In the genomic region with DNA sequence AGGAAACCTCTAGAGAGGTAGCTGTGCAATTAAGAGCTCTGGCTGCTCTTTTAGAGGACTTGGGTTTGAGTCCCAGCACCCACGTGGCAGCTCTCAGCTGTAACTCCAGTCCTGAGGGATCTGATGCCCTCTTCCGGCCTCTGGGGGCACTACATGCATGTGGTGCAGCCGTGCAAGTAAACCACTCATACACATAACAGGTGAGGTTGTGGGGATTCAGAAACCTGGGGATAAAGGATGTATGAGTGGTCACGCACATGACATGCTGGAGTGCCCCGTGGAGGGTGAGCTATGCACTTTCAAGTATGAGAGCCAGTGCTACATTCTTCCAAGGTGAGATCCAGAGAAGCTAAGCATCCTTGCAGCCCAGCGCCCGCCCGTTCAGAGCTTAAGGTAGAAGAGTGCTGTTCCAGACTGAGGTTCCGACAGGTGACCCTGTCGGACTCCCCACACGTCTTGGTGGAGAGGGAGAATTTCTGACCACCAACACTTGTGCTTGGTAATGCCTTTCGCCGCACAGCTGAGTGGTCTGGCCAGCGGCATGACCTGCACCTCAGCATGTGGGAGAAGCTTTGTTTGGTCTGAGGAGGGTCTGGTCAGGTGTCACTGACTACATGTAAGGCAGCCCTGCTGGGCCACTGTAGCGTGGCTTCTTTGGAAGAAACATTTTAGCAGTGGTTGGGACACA, we compare ENCODE assay signal across 24 mouse cellular contexts. TPM values are rescaled to one million over a fixed set of nuclear protein-coding genes. Genes with fewer than 3 reads are reported as not detected.
DNase-seq lines count a peak whose midpoint lies in the region; ATAC-seq and TF ChIP-seq lines count a peak whose summit lies in the region.
"Had no signal": no experiment of that assay in that cellular context is flagged by ENCODE, and none has a peak within 500 bp of the region (broad histone marks: within the 10 kb centered on the region; RNA-seq: fewer than 3 reads in every experiment).

No protein-coding gene starts in this region.

- DNase-seq in forebrain, postnatal 0 days, result no peak
- no peak for DNase-seq in kidney, postnatal 0 days (ENCODE audit: low spot score)
- DNase-seq in kidney, adult 11 months, result no peak
- DNase-seq in R1 (ENCODE audit: low read depth, low spot score), result peak; percentile 88
- no peak for DNase-seq in midbrain, embryonic 10.5 days (ENCODE audit: low spot score)
- DNase-seq in cerebellum, adult 18-20 months, result no peak
- DNase-seq: adrenal gland, postnatal 25 days; cerebellum, adult 9-10 months; heart, postnatal 10 days; kidney, adult 8-10 months; kidney, postnatal 36 days; layer of hippocampus, adult 9-11 months; left cerebral cortex, postnatal 4 days; lung, adult 18-20 months; lung, postnatal 14 days; midbrain, embryonic 14.5 days had no signal

- H3K9me3 ChIP-seq in forebrain, postnatal 0 days (ENCODE audit: low read length), result no peaks in the 10 kb centered on the region
- no peaks in the 10 kb centered on the region for H3K9me3 ChIP-seq in forebrain, embryonic 15.5 days
- no peaks in the 10 kb centered on the region for H3K9me3 ChIP-seq in kidney, postnatal 0 days (replicated peaks; ENCODE audit: low read length)
- H3K9me3 ChIP-seq in E14TG2a.4 (ENCODE audit: low read length), result no peaks in the 10 kb centered on the region
- H3K9me3 ChIP-seq in midbrain, embryonic 10.5 days (replicated peaks), result no peaks in the 10 kb centered on the region
- H3K9me3 ChIP-seq: embryonic facial prominence, embryonic 15.5 days; G1E; heart, embryonic 12.5 days; limb, embryonic 15.5 days had no signal

- no peak for ATAC-seq in forebrain, postnatal 0 days
- ATAC-seq in forebrain, embryonic 15.5 days (replicated peaks), result no peak
- no peak for ATAC-seq in kidney, postnatal 0 days (replicated peaks; ENCODE audit: low FRiP score, low read depth)
- ATAC-seq: forebrain, embryonic 16.5 days had no signal

- 94% methylated on average over 15 of the region's 15 CpGs for WGBS in forebrain, postnatal 0 days
- WGBS in forebrain, embryonic 15.5 days, result 93% methylated on average over 15 of the region's 15 CpGs
- WGBS in kidney, postnatal 0 days, result 88% methylated on average over 15 of the region's 15 CpGs
- 91% methylated on average over 15 of the region's 15 CpGs for WGBS in midbrain, embryonic 10.5 days

- TF ChIP-seq CTCF in forebrain, postnatal 0 days (IDR thresholded peaks at IDR 0.05; ENCODE audit: low read depth), result 0 out of 2 replicates have a peak, but pooled peaks have one; percentile 9
- TF ChIP-seq CTCF in kidney, postnatal 0 days (IDR thresholded peaks at IDR 0.05; ENCODE audit: low read depth), result peak; percentile 14; the same call in 1 of the 2 replicates
- peak; percentile 80 for TF ChIP-seq CTCF in E14TG2a.4 (conservative IDR thresholded peaks at IDR 0.05; ENCODE audit: low read length)

- H3K27me3 ChIP-seq in forebrain, postnatal 0 days (ENCODE audit: insufficient read depth, low read length), result no peaks in the 10 kb centered on the region; the same call in 1 of the 2 replicates
- H3K27me3 ChIP-seq in forebrain, embryonic 15.5 days, result no peaks in the 10 kb centered on the region
- no peaks in the 10 kb centered on the region for H3K27me3 ChIP-seq in kidney, postnatal 0 days (ENCODE audit: insufficient read depth, low read length)
- peaks cover 2% of the 10 kb centered on the region; the same call in 1 of the 2 replicates for H3K27me3 ChIP-seq in E14TG2a.4 (ENCODE audit: insufficient read depth, low read length)
- H3K27me3 ChIP-seq in midbrain, embryonic 10.5 days (ENCODE audit: low read depth, poor library complexity, severe bottlenecking), result peaks cover 4% of the 10 kb centered on the region; the same call in 1 of the 2 replicates
- H3K27me3 ChIP-seq: embryonic facial prominence, embryonic 15.5 days; heart, embryonic 12.5 days; limb, embryonic 15.5 days had no signal

- peaks cover 47% of the 10 kb centered on the region for H3K36me3 ChIP-seq in forebrain, postnatal 0 days (ENCODE audit: insufficient read depth)
- H3K36me3 ChIP-seq in forebrain, embryonic 15.5 days, result peaks cover 46% of the 10 kb centered on the region
- H3K36me3 ChIP-seq in kidney, postnatal 0 days (ENCODE audit: insufficient read depth, low read length), result peaks cover 38% of the 10 kb centered on the region
- H3K36me3 ChIP-seq in E14TG2a.4 (ENCODE audit: insufficient read depth, low read length), result peaks cover 43% of the 10 kb centered on the region
- H3K36me3 ChIP-seq in midbrain, embryonic 10.5 days, result peaks cover 57% of the 10 kb centered on the region

- H3K9ac ChIP-seq in forebrain, postnatal 0 days, result no peak overlapping the region
- no peak overlapping the region for H3K9ac ChIP-seq in forebrain, embryonic 15.5 days (replicated peaks)
- no peak overlapping the region for H3K9ac ChIP-seq in kidney, postnatal 0 days (ENCODE audit: low read depth, low read length)
- H3K9ac ChIP-seq: embryonic facial prominence, embryonic 15.5 days; heart, embryonic 12.5 days; limb, embryonic 15.5 days had no signal

- H3K4me2 ChIP-seq in forebrain, postnatal 0 days (ENCODE audit: low read depth), result no peak overlapping the region
- no peak overlapping the region for H3K4me2 ChIP-seq in forebrain, embryonic 15.5 days (replicated peaks)
- no peak overlapping the region for H3K4me2 ChIP-seq in kidney, postnatal 0 days (ENCODE audit: low read length)
- H3K4me2 ChIP-seq: embryonic facial prominence, embryonic 15.5 days; heart, embryonic 12.5 days; limb, embryonic 15.5 days had no signal

- no peak overlapping the region for H3K4me3 ChIP-seq in forebrain, postnatal 0 days (ENCODE audit: low read depth, low read length)
- H3K4me3 ChIP-seq in forebrain, embryonic 15.5 days, result no peak overlapping the region
- no peak overlapping the region for H3K4me3 ChIP-seq in kidney, postnatal 0 days (replicated peaks; ENCODE audit: low read depth, low read length)
- no peak overlapping the region; the same call in 1 of the 2 replicates for H3K4me3 ChIP-seq in E14TG2a.4 (replicated peaks; ENCODE audit: low read length)
- H3K4me3 ChIP-seq in midbrain, embryonic 10.5 days, result no peak overlapping the region
- H3K4me3 ChIP-seq: embryonic facial prominence, embryonic 15.5 days; heart, embryonic 12.5 days; left cerebral cortex, adult 2 months; limb, embryonic 15.5 days had no signal

- no peak overlapping the region for H3K27ac ChIP-seq in forebrain, postnatal 0 days (ENCODE audit: low read depth, low read length)
- no peak overlapping the region for H3K27ac ChIP-seq in forebrain, embryonic 15.5 days (replicated peaks)
- H3K27ac ChIP-seq in kidney, postnatal 0 days, result no peak overlapping the region
- no peak overlapping the region for H3K27ac ChIP-seq in midbrain, embryonic 10.5 days (replicated peaks)
- H3K27ac ChIP-seq: embryonic facial prominence, embryonic 15.5 days; left cerebral cortex, adult 2 months; limb, embryonic 15.5 days had no signal

- H3K4me1 ChIP-seq in forebrain, postnatal 0 days (ENCODE audit: insufficient read depth), result no peaks in the 10 kb centered on the region
- H3K4me1 ChIP-seq in forebrain, embryonic 15.5 days, result peaks cover 3% of the 10 kb centered on the region; the same call in 1 of the 2 replicates
- peaks cover 5% of the 10 kb centered on the region for H3K4me1 ChIP-seq in kidney, postnatal 0 days (replicated peaks; ENCODE audit: insufficient read depth, low read length)
- peaks cover 7% of the 10 kb centered on the region; the same call in 1 of the 2 replicates for H3K4me1 ChIP-seq in E14TG2a.4 (replicated peaks; ENCODE audit: low read depth, low read length)
- H3K4me1 ChIP-seq in midbrain, embryonic 10.5 days, result peaks cover 12% of the 10 kb centered on the region

RNA-seq across cellular contexts. Expression of a gene that starts 40.2 kb away (rescaled TPM):
- 76.2 and 97.5 TPM in 2 replicates for total RNA-seq in forebrain, postnatal 0 days (2014; rRNA removed)
- 50.7 and 53.2 TPM in 2 replicates for polyA plus RNA-seq in forebrain, postnatal 0 days (2015; fragmentation: Nextera tagmentation; extraction: Ambion mirVana)
- polyA plus RNA-seq in forebrain, embryonic 15.5 days (2015; fragmentation: Nextera tagmentation; extraction: Ambion mirVana), result 74.3 and 78.5 TPM in 2 replicates
- polyA plus RNA-seq in kidney, postnatal 0 days (2015; fragmentation: Nextera tagmentation; extraction: Ambion mirVana), result 46.1 and 49.7 TPM in 2 replicates
- polyA plus RNA-seq in midbrain, embryonic 10.5 days (2016; fragmentation: Nextera tagmentation; extraction: Ambion mirVana), result 97.2 and 100 TPM in 2 replicates

RNA-seq across cellular contexts. Expression of a gene that starts 40.2 kb away (rescaled TPM):
- 16.2 and 18.6 TPM in 2 replicates for total RNA-seq in forebrain, postnatal 0 days (2014; rRNA removed)
- polyA plus RNA-seq in forebrain, postnatal 0 days (2015; fragmentation: Nextera tagmentation; extraction: Ambion mirVana), result 32.5 and 36.6 TPM in 2 replicates
- polyA plus RNA-seq in forebrain, embryonic 15.5 days (2015; fragmentation: Nextera tagmentation; extraction: Ambion mirVana), result 42.6 and 42.7 TPM in 2 replicates
- polyA plus RNA-seq in kidney, postnatal 0 days (2015; fragmentation: Nextera tagmentation; extraction: Ambion mirVana), result 27.0 and 28.4 TPM in 2 replicates
- polyA plus RNA-seq in midbrain, embryonic 10.5 days (2016; fragmentation: Nextera tagmentation; extraction: Ambion mirVana), result 32.9 and 37.2 TPM in 2 replicates

RNA-seq across cellular contexts. Expression of a gene that starts 57.7 kb away (rescaled TPM):
- total RNA-seq in forebrain, postnatal 0 days (2014; rRNA removed), result 39.8 and 44.3 TPM in 2 replicates
- polyA plus RNA-seq in forebrain, postnatal 0 days (2015; fragmentation: Nextera tagmentation; extraction: Ambion mirVana), result 88.3 and 97.2 TPM in 2 replicates
- polyA plus RNA-seq in forebrain, embryonic 15.5 days (2015; fragmentation: Nextera tagmentation; extraction: Ambion mirVana), result 55.4 and 59.7 TPM in 2 replicates
- 1,308 and 1,398 TPM in 2 replicates for polyA plus RNA-seq in kidney, postnatal 0 days (2015; fragmentation: Nextera tagmentation; extraction: Ambion mirVana)
- polyA plus RNA-seq in midbrain, embryonic 10.5 days (2016; fragmentation: Nextera tagmentation; extraction: Ambion mirVana), result 10.4 and 16.3 TPM in 2 replicates
- total RNA-seq: G1E had no signal
- polyA plus RNA-seq: G1E had no signal

Comparison
In these comparisons a context has a peak if more than half of its experiments do, and no peak if none do; other contexts are left out.
1. CTCF ChIP-seq: peak in every context shown above with its lines; median percentile 80 in E14TG2a.4; 14 in kidney, postnatal 0 days; 9 in forebrain, postnatal 0 days.
2. RNA of a gene that starts 57.7 kb away (polyA plus RNA-seq): 1,308 to 1,398 TPM in kidney, postnatal 0 days; 88.3 to 97.2 TPM in forebrain, postnatal 0 days, 55.4 to 59.7 TPM in forebrain, embryonic 15.5 days and 10.4 to 16.3 TPM in midbrain, embryonic 10.5 days; every median in the first group is over 10 times any median in the second.